Mouse (Mus musculus) heart, embryonic 16.5 days (tissue): ENCODE results near the gene Rims4. TPM values are rescaled to one million over a fixed set of nuclear protein-coding genes. Genes with fewer than 3 reads are reported as not detected.

ENCODE experiments used
- ATAC-seq: fragments of 200-750 bp; cut with Nextera tagmentation; replicated peaks from 2 replicates; pipeline ENCODE4 v1.8.0; 2017; ENCODE audit warnings: moderate number of reproducible peaks; ENCODE audit not compliant: insufficient read depth, low FRiP score; ENCODE audit errors: extremely low read depth
- H3K27ac ChIP-seq: fragments of 300-500 bp; sonication (generic); 2 replicates; pipeline ENCODE4 v1.5.1; 2014; ENCODE audit warnings: mild to moderate bottlenecking, low read length, control low read depth, moderate library complexity
- H3K27me3 ChIP-seq: fragments of 300-500 bp; sonication (generic); 2 replicates; pipeline ENCODE4 v1.6.1; 2014; ENCODE audit warnings: low read length, mixed read lengths; ENCODE audit not compliant: control insufficient read depth, insufficient read depth
- H3K36me3 ChIP-seq: fragments of 300-500 bp; sonication (generic); 2 replicates; pipeline ENCODE4 v1.6.1; 2014; ENCODE audit not compliant: control insufficient read depth, insufficient read depth
- H3K4me1 ChIP-seq: fragments of 300-500 bp; sonication (generic); 2 replicates; pipeline ENCODE4 v1.6.1; 2014; ENCODE audit warnings: low read length, mixed read lengths; ENCODE audit not compliant: control insufficient read depth, insufficient read depth
- H3K4me2 ChIP-seq: fragments of 300-500 bp; sonication (generic); 2 replicates; pipeline ENCODE4 v1.6.1; 2014; ENCODE audit warnings: low read depth, mild to moderate bottlenecking, control low read depth, low read length
- H3K4me3 ChIP-seq: fragments of 300-500 bp; sonication (generic); 2 replicates; pipeline ENCODE4 v1.5.1; 2014; ENCODE audit warnings: mild to moderate bottlenecking, control low read depth, low read length
- H3K9ac ChIP-seq: fragments of 300-500 bp; sonication (generic); 2 replicates; pipeline ENCODE4 v1.6.1; 2014; ENCODE audit warnings: low read length, control low read depth
- H3K9me3 ChIP-seq: fragments of 300-500 bp; sonication (generic); replicated peaks from 2 replicates; pipeline ENCODE4 v1.6.1; 2016; ENCODE audit warnings: low read length; ENCODE audit not compliant: control insufficient read depth
- WGBS: fragments of 180-500 bp; shearing (Covaris S2); extraction: QIAGEN DNeasy Blood & Tissue Kit; methylation state at CpG from one replicate; pipeline ENCODE4 v1.1.7; 2014; 5-methylcytosine and 5-hydroxymethylcytosine counted together
- polyA plus RNA-seq: library from polyadenylated mRNA; unstranded; fragments of >200 nt; fragmentation: Nextera tagmentation; extraction: Ambion mirVana; gene quantifications from 2 replicates; pipeline ENCODE4 v1.2.1, GENCODE M21; 2015

Gene Rims4
- polyA plus RNA-seq, 1 experiment from 2014 or later: 0.12 TPM

GRCm38 (mm10) chr2:163882859-163883652 lies 35.4 kb downstream of the Rims4 start:
- no peak overlapping the region for H3K9ac ChIP-seq
- 68% methylated on average over 17 of the region's 17 CpGs for WGBS
- no peak overlapping the region for H3K4me3 ChIP-seq
- no peak overlapping the region for H3K27ac ChIP-seq
- no peaks in the 10 kb centered on the region for H3K4me1 ChIP-seq
- H3K9me3 ChIP-seq: no peaks in the 10 kb centered on the region
- no peak for ATAC-seq
- H3K27me3 ChIP-seq: 0 out of 2 replicates have a peak, but pooled peaks cover 2% of the 10 kb centered on the region
- no peaks in the 10 kb centered on the region for H3K36me3 ChIP-seq
- no peak overlapping the region for H3K4me2 ChIP-seq

DNA sequence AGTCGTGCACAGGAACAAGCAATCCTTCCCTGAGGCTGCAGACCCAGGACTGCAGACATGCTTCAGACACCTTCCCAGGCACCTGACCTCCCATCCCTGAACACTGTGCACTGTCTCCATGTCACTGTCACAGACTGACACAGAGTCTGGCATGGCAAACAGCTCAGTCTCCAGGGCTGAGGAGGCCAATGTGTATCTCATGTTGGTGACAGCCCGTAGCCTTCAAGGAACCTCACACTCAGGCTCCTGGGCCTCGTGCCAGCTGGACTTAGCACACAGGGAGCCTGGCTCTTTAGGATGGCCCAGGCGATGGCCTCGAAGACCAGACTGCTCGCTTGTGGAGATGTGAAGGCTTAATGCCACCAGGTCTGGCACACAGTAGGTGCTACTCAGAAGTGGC lies 37.6 kb downstream of the Rims4 start:
- no peak overlapping the region for H3K4me3 ChIP-seq
- 50% methylated on average over 6 of the region's 6 CpGs for WGBS
- H3K9ac ChIP-seq: no peak overlapping the region
- no peak overlapping the region for H3K4me2 ChIP-seq
- H3K9me3 ChIP-seq: no peaks in the 10 kb centered on the region
- no peaks in the 10 kb centered on the region for H3K4me1 ChIP-seq
- H3K27ac ChIP-seq: no peak overlapping the region
- H3K27me3 ChIP-seq: 0 out of 2 replicates have a peak, but pooled peaks cover 4% of the 10 kb centered on the region
- peak; percentile 53; the same call in 1 of the 2 replicates for ATAC-seq
- no peaks in the 10 kb centered on the region for H3K36me3 ChIP-seq

DNA sequence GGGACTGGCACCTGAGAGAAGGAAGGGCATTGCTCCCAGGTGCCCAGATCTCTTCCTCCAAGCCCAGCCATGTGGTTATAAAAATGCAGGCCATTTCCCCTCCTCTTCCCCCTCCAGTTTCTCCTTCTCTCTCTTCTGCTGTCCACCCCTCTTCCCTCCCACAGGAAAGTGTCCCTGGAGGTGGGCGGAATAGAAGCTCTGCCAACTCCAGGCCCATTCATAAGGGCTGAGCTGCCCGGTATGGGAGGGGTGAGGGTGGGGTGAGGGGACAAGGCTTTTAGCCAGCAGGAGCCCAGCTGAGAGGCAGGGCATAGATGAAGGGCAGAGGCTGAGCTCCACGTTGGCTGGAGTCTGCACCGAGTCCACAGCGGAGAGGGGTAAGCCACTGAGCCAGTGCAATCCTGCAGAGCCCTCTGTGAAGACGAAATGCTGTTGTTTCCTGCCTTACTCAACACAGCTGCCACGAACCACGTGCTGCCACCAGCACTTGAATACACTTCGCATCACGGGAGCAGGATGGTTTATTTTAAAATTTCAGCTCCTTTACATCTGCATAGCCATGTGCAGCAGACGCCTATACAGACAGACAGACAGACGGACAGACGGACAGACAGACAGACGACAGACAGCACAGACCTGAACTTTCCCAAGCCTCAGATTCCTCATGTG lies 41.5 kb downstream of the Rims4 start:
- Histone ChIP-seq H3K4me2 (no peak overlapping the region), H3K4me3 (no peak overlapping the region)
- WGBS: 61% methylated on average over 14 of the region's 14 CpGs

DNA sequence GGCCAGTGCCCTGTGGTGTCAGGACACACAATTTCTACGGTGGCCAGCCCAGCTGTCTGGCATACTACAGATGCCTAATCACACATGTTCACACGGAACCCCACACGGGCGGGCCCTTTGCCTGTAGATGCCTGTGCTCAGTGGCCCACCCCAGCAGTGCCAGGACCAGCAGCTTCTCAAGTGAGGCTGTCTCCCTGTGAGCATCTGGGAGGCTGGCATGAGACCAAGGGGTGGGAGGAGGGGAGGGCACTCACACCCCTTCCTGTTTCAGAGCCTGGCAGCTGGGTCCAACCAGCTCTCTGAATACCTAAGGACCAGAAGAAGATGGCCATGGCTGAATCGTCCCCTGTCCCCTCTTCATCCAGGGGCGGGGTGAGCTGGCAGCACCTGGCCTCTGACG lies 43.0 kb downstream of the Rims4 start:
- Histone ChIP-seq H3K4me3 (no peak overlapping the region), H3K27ac (no peak overlapping the region), H3K9me3 (no peaks in the 10 kb centered on the region), H3K36me3 (no peaks in the 10 kb centered on the region), H3K27me3 (0 out of 2 replicates have a peak, but pooled peaks cover 3% of the 10 kb centered on the region), H3K4me1 (no peaks in the 10 kb centered on the region), H3K4me2 (no peak overlapping the region), H3K9ac (no peak overlapping the region)
- ATAC-seq: peak; percentile 30; the same call in 1 of the 2 replicates
- WGBS: 50% methylated on average over 7 of the region's 7 CpGs

More for the DNA sequence above, 41.5 kb downstream of the Rims4 start:
- Histone ChIP-seq H3K9ac (no peak overlapping the region), H3K9me3 (no peaks in the 10 kb centered on the region), H3K36me3 (no peaks in the 10 kb centered on the region), H3K27me3 (0 out of 2 replicates have a peak, but pooled peaks cover 5% of the 10 kb centered on the region), H3K4me1 (no peaks in the 10 kb centered on the region), H3K27ac (no peak overlapping the region)
- no peak for ATAC-seq

GRCm38 (mm10) chr2:163874877-163875276 lies 43.6 kb downstream of the Rims4 start:
- Histone ChIP-seq H3K9me3 (no peaks in the 10 kb centered on the region), H3K4me3 (no peak overlapping the region), H3K27me3 (peaks cover 7% of the 10 kb centered on the region), H3K27ac (no peak overlapping the region), H3K4me1 (no peaks in the 10 kb centered on the region), H3K36me3 (no peaks in the 10 kb centered on the region), H3K4me2 (no peak overlapping the region), H3K9ac (no peak overlapping the region)
- no peak for ATAC-seq
- 59% methylated on average over 5 of the region's 5 CpGs for WGBS

DNA sequence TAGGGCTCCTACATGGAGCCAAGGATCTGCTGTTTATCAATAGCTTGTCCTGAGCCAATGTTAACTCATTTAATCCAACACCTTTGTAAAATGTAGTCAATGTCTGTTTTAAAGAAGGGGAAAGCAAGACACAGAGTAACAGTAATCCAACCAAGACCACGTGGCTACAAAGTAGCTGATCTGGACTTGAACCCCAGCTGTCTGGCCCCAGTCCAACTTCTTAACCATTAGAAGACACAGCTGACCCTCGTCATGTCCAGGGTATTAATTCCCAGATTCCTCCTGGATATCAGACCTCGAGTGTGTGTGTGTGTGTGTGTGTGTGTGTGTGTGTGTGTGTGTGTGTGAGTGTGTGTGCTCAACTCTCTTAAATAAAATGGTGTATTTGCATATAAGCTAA lies 46.6 kb downstream of the Rims4 start:
- H3K4me3 ChIP-seq: no peak overlapping the region
- no peak overlapping the region for H3K4me2 ChIP-seq
- H3K27ac ChIP-seq: no peak overlapping the region
- no peak for ATAC-seq
- 59% methylated on average over 3 of the region's 3 CpGs for WGBS
- H3K36me3 ChIP-seq: no peaks in the 10 kb centered on the region
- H3K27me3 ChIP-seq: peaks cover 14% of the 10 kb centered on the region
- no peaks in the 10 kb centered on the region for H3K4me1 ChIP-seq
- H3K9ac ChIP-seq: no peak overlapping the region
- no peaks in the 10 kb centered on the region for H3K9me3 ChIP-seq

- no peak overlapping the region for H3K9ac ChIP-seq
- no peaks in the 10 kb centered on the region for H3K9me3 ChIP-seq
- peaks cover 14% of the 10 kb centered on the region for H3K27me3 ChIP-seq
- 73% methylated on average over 4 of the region's 4 CpGs for WGBS
- no peaks in the 10 kb centered on the region for H3K36me3 ChIP-seq
- H3K27ac ChIP-seq: no peak overlapping the region
- no peaks in the 10 kb centered on the region for H3K4me1 ChIP-seq
- H3K4me3 ChIP-seq: no peak overlapping the region
- no peak overlapping the region for H3K4me2 ChIP-seq
- ATAC-seq: no peak
Measured at GRCm38 (mm10) chr2:163871266-163871665, 47.2 kb downstream of the Rims4 start.

- ATAC-seq: no peak
- Histone ChIP-seq H3K4me1 (no peaks in the 10 kb centered on the region), H3K27me3 (peaks cover 11% of the 10 kb centered on the region), H3K9ac (no peak overlapping the region), H3K9me3 (no peaks in the 10 kb centered on the region), H3K36me3 (no peaks in the 10 kb centered on the region), H3K4me2 (no peak overlapping the region), H3K27ac (no peak overlapping the region), H3K4me3 (no peak overlapping the region)
- 64% methylated on average over 5 of the region's 5 CpGs for WGBS
Measured at GRCm38 (mm10) chr2:163869783-163870182, 48.7 kb downstream of the Rims4 start.

GRCm38 (mm10) chr2:163866061-163866460 lies 52.4 kb downstream of the Rims4 start:
- H3K4me3 ChIP-seq: no peak overlapping the region
- no peak for ATAC-seq
- H3K9ac ChIP-seq: no peak overlapping the region

More at GRCm38 (mm10) chr2:163866061-163866460, 52.4 kb downstream of the Rims4 start:
- no peaks in the 10 kb centered on the region for H3K36me3 ChIP-seq
- H3K4me1 ChIP-seq: no peaks in the 10 kb centered on the region
- H3K4me2 ChIP-seq: no peak overlapping the region
- 80% methylated on average over 9 of the region's 9 CpGs for WGBS
- peaks cover 16% of the 10 kb centered on the region for H3K27me3 ChIP-seq
- H3K27ac ChIP-seq: no peak overlapping the region
- no peaks in the 10 kb centered on the region for H3K9me3 ChIP-seq
